Mouse (Mus musculus) forebrain, embryonic 16.5 days (tissue): Measurements from ENCODE around the gene Gemin8. TPM values are rescaled to one million over a fixed set of nuclear protein-coding genes. Genes with fewer than 3 reads are reported as not detected.
A peak's percentile ranks its signal among the peaks of the same experiment; 100 is the strongest.

Experiments
- ATAC-seq: fragments of 200-750 bp; cut with Nextera tagmentation; 2 replicates; pipeline ENCODE4 v1.8.0; 2017; ENCODE audit warnings: mild to moderate bottlenecking, moderate library complexity
- H3K27ac ChIP-seq: fragments of 300-500 bp; sonication (generic); 2 replicates; pipeline ENCODE4 v1.5.1; 2014; ENCODE audit warnings: low read length, control low read depth
- H3K27me3 ChIP-seq: fragments of 300-500 bp; sonication (generic); replicated peaks from 2 replicates; pipeline ENCODE4 v1.6.1; 2014; ENCODE audit warnings: low read length; ENCODE audit not compliant: control insufficient read depth, insufficient read depth
- H3K36me3 ChIP-seq: fragments of 300-500 bp; sonication (generic); 2 replicates; pipeline ENCODE4 v1.6.1; 2014; ENCODE audit not compliant: control insufficient read depth, insufficient read depth
- H3K4me1 ChIP-seq: fragments of 300-500 bp; sonication (generic); replicated peaks from 2 replicates; pipeline ENCODE4 v1.6.1; 2014; ENCODE audit warnings: low read length; ENCODE audit not compliant: control insufficient read depth, insufficient read depth
- H3K4me2 ChIP-seq: fragments of 300-500 bp; sonication (generic); 2 replicates; pipeline ENCODE4 v1.6.1; 2014; ENCODE audit warnings: mild to moderate bottlenecking, low read length, control low read depth
- H3K4me3 ChIP-seq: fragments of 300-500 bp; sonication (generic); replicated peaks from 2 replicates; pipeline ENCODE4 v1.5.1; 2014; ENCODE audit warnings: mild to moderate bottlenecking, low read length, control low read depth
- H3K9ac ChIP-seq: fragments of 300-500 bp; sonication (generic); replicated peaks from 2 replicates; pipeline ENCODE4 v1.6.1; 2014; ENCODE audit warnings: low read depth, low read length, control low read depth
- H3K9me3 ChIP-seq: fragments of 300-500 bp; sonication (generic); 2 replicates; pipeline ENCODE4 v1.6.1; 2016; ENCODE audit warnings: low read length; ENCODE audit not compliant: control insufficient read depth
- WGBS: fragments of 180-500 bp; shearing (Covaris S2); extraction: QIAGEN DNeasy Blood & Tissue Kit; methylation state at CpG from one replicate; pipeline ENCODE4 v1.1.7; 2014; 5-methylcytosine and 5-hydroxymethylcytosine counted together
- polyA plus RNA-seq: library from polyadenylated mRNA; unstranded; fragments of >200 nt; fragmentation: Nextera tagmentation; extraction: Ambion mirVana; gene quantifications from 2 replicates; pipeline ENCODE4 v1.2.1, GENCODE M21; 2015

Gemin8 gene
- 9.2 and 9.7 TPM in 2 replicates for polyA plus RNA-seq

DNA sequence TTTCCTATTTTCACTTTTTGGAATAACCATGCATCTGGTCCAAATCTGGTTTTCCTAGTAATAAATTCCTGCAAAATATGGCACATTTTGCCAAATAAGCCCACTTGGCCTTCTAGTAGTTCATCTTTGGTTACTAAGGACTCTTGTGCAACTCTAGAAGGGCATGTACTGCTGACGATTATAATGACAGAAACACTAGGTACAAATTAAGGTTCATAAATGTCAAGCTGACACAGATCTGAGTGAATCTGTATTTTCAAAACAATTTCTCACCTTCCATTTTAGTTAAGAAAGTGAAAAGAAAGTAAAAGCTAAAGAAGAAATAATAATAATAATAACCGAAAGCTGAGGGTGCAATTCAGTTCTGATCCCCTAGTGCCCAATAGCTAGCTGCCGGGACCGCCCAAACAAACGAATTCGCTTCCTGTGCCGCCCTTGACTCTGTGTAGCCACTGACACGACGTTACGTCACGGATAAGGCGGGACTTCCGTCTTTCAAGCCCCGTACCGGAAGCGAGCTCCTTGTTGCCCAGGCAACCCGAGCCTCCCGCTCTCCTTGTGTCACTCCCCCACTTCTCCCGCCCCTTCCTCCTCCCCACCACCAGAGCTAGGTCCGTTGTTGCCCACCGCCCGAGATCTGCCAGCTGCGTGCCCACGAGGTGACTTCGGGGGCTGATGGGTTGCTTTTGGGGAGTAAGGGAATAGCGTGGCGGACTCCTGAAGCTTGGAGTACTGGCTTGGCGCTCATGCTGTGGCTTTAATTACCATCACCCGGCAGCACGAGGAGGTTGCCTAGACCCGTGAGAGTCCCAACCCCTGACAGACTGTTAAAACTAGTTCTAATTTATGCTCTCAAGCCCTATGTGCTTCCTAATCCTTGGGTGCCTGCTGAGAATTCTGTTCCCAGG, at the start of gene Gemin8:
TSS of gene Gemin8 (plus strand) at position 563 of the 908 bp plus-strand sequence.
- peak within 1 kb of the TSS; percentile 63 for H3K9ac ChIP-seq
- H3K36me3 ChIP-seq, result no peaks in the 10 kb centered on the region
- WGBS, result 20% methylated on average over 31 of the region's 31 CpGs
- H3K27me3 ChIP-seq, result no peaks in the 10 kb centered on the region
- peak within 1 kb of the TSS; percentile 63 for H3K4me3 ChIP-seq
- H3K27ac ChIP-seq, result peak within 1 kb of the TSS; percentile 92
- peak; percentile 98 for ATAC-seq
- H3K9me3 ChIP-seq, result no peaks in the 10 kb centered on the region
- H3K4me1 ChIP-seq, result peaks cover 9% of the 10 kb centered on the region
- H3K4me2 ChIP-seq, result peak within 1 kb of the TSS; percentile 54

DNA sequence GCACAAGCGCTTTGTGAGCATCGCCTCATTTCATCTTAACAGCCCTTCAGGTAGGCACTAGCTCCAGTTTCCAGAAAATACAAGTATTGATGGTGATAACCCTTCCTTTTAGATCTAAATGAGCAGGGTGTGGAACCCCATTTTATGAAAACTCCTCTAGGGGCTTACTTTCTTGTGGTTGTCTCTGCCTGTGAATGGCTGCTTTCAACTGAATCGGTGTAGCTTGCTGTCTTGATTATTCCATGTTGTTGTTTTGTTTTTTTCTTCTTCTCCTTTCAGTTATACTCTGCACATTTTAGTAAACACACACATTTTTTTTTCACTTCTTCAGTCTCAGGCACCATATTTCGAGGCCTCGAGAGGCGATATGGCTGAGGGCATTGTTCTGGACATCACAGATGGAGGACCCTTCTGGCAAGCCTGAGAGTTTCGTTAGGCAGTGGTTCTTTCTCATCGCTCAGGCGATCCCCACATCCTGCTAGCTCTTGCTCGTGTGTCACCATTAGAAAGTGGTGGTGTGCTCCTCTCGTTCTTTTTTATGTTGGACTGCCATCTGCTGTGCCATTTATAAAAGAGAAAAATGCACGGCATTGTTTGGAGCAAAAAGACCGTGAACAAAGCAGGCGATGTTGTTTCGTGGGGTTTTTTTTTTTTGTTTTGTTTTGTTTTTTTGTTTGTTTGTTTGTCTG, 23.0 kb upstream of the Gemin8 start:
- H3K4me3 ChIP-seq, result peak overlapping the region; percentile 6; the same call in 1 of the 2 replicates
- H3K4me2 ChIP-seq, result peak overlapping the region; percentile 36
- peak; percentile 95 for ATAC-seq
- peak overlapping the region; percentile 19; the same call in 1 of the 2 replicates for H3K27ac ChIP-seq
- no peak overlapping the region for H3K9ac ChIP-seq
- no peaks in the 10 kb centered on the region for H3K36me3 ChIP-seq
- H3K27me3 ChIP-seq, result no peaks in the 10 kb centered on the region
- WGBS, result 33% methylated on average over 15 of the region's 15 CpGs
- peaks cover 2% of the 10 kb centered on the region for H3K4me1 ChIP-seq
- no peaks in the 10 kb centered on the region for H3K9me3 ChIP-seq

DNA sequence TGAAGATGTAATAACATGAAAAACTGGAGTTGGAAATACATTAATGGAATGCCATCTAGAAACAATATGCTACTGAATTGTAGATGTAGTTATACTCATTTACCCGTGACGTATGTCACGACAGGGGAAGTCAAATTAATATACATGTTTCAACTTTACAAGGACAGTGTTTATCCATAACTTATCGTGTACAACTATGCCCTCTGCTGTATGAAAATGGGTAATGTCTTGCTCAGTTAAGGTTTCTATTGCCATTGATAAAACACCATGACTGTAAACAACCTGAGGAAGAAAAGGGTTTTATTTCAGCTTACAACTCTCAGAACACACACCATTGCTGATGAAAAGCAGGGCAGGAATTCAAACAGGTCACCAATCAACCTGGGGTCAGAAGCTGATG, 7.5 kb upstream of the Gemin8 start:
- no peaks in the 10 kb centered on the region for H3K27me3 ChIP-seq
- H3K4me3 ChIP-seq, result no peak overlapping the region
- no peaks in the 10 kb centered on the region for H3K9me3 ChIP-seq
- 54% methylated on average over 4 of the region's 4 CpGs for WGBS
- H3K4me1 ChIP-seq, result no peaks in the 10 kb centered on the region
- H3K4me2 ChIP-seq, result no peak overlapping the region
- no peaks in the 10 kb centered on the region for H3K36me3 ChIP-seq
- no peak overlapping the region for H3K9ac ChIP-seq
- no peak overlapping the region for H3K27ac ChIP-seq
- ATAC-seq, result peak; percentile 55; the same call in 1 of the 2 replicates

DNA sequence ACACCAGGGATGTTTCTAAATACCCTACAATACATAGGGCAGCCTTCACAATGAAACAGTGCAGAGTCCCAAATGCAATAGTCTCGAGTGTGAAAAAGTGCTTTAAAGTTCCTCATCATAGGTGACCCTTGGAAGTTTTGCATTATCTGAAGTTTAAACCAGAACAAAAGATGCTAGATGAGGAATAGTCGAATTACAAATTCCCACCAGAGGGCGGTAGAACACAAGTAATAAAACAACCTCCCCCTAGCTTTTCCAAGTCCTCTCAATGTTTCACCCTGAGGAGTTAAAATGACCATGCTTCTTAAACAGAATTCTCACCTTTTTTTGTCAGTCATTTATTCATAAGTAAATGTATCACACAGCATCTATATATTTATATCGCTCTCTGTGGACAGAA, 2.9 kb upstream of the Gemin8 start:
- H3K9me3 ChIP-seq, result no peaks in the 10 kb centered on the region
- 4% methylated on average over 4 of the region's 4 CpGs for WGBS
- no peak for ATAC-seq

DNA sequence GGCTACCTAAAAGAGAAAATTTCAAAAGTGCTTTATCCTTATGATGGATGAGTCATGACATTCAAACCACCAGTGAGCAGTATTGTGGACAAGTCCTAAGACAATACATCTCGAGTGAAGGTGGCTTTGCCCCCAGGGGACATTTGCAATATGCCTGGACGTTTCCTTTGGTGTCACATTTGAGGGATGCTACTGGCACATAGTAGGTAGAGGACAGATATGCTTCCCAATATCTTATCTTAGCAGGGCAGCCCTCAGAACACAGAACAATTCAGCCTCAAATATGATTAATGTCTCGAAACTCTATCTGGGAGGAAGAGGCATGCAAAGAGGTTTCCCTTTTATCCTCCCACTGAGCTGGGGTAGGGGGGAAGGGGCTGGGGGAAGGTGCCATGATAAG, 2.3 kb upstream of the Gemin8 start:
- Histone ChIP-seq H3K9me3 (no peaks in the 10 kb centered on the region), H3K27ac (no peak overlapping the region), H3K4me1 (peaks cover 5% of the 10 kb centered on the region), H3K27me3 (no peaks in the 10 kb centered on the region), H3K4me2 (no peak overlapping the region), H3K4me3 (no peak overlapping the region), H3K9ac (no peak overlapping the region), H3K36me3 (no peaks in the 10 kb centered on the region)
- WGBS, result 53% methylated on average over 3 of the region's 3 CpGs
- ATAC-seq, result no peak

More for the DNA sequence above, 2.9 kb upstream of the Gemin8 start:
- no peak overlapping the region for H3K27ac ChIP-seq
- H3K36me3 ChIP-seq, result no peaks in the 10 kb centered on the region
- no peak overlapping the region for H3K4me3 ChIP-seq
- no peaks in the 10 kb centered on the region for H3K27me3 ChIP-seq
- H3K4me2 ChIP-seq, result no peak overlapping the region
- peaks cover 2% of the 10 kb centered on the region for H3K4me1 ChIP-seq
- H3K9ac ChIP-seq, result no peak overlapping the region

DNA sequence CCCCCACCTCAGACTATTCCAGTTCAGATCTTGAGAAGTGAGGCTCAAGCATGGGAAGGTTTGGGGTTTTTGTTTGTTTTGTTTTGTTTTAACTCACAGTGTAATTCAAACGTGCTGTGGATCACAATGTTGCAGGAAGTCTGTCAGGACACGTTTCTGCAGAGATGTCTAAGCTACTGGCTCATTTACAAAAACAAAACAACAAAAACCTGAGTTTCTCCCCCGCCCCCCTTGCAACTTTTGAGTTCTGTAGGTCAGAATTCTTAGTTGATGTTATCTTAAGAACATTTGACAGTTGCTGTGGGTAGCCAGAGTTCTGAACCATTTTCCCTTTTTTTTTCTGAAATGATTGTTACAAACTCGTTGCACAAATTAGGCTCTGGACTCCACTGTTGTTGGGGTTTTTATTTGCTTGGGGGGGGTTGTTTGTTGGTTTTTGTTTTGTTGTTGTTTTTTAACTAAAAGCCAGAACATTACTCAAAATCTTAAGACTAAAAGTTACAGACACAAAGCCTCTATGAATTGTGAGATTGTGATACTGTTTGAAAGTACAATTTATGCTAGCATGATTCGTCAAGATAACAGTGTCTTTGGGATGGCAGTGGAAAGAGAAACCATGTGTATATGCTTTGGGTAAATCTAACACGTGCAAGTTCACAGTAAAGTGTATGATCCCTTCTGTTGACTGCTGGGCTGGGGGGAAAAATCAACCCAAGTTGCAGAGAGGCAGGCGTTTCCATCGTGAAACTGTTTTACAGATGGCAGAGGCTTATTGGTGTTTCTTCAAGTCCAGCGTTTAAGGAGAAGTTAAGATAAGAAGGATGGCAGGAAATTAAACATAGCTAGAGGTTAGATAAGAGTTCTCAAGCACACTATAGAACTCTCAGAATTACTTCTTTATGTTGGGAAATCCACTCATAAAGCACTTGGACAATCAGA, 815 bp downstream of the Gemin8 start:
- Histone ChIP-seq H3K9ac (peak overlapping the region; percentile 63), H3K4me2 (peak overlapping the region; percentile 54), H3K36me3 (no peaks in the 10 kb centered on the region), H3K9me3 (no peaks in the 10 kb centered on the region), H3K4me1 (peaks cover 9% of the 10 kb centered on the region), H3K4me3 (peak overlapping the region; percentile 63), H3K27me3 (no peaks in the 10 kb centered on the region), H3K27ac (peak overlapping the region; percentile 92)
- ATAC-seq, result no peak
- WGBS, result 23% methylated on average over 9 of the region's 9 CpGs

DNA sequence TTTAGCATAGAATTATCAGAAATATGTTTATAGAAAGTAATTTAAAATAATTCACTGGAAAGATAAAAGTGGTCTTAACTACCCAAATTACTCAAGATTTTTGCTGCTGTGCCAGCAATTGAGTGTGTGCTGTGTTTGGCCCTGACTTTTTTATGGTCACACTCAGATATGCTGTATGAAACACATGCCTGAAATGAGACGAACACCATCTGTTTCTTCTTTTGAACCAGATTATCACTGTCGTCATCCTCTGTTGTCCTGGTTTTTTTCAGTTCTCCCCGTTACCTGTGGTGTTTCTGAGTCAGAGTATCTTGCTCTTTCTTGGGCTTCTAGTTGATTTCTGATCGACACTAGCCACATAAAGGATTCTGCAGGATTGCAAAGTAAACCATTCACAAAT, 1.8 kb downstream of the Gemin8 start:
- 34% methylated on average over 4 of the region's 4 CpGs for WGBS
- Histone ChIP-seq H3K36me3 (no peaks in the 10 kb centered on the region), H3K9ac (no peak overlapping the region), H3K27me3 (no peaks in the 10 kb centered on the region), H3K27ac (peak overlapping the region; percentile 65), H3K9me3 (no peaks in the 10 kb centered on the region), H3K4me3 (peak overlapping the region; percentile 8; the same call in 1 of the 2 replicates), H3K4me1 (peaks cover 9% of the 10 kb centered on the region), H3K4me2 (peak overlapping the region; percentile 25; the same call in 1 of the 2 replicates)
- ATAC-seq, result no peak

DNA sequence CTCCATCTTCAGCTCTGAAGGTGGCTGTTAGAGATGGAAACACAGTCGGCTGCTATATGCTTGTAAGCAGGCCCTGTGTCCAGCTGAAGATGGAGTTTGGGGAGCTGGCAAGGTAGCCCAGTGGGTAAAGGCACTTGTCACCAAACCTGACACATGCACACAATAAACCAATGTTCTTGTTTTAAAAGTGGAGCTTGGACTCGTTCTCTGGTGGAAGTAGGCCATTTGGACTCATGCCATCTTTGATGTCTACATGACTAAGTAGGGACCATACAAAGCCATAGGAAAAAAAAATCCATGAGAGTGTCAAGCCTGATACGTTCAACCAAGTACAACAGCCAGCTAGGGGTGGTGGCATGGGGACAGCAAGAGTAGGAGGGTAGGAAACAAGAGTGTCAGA, 2.4 kb downstream of the Gemin8 start:
- Histone ChIP-seq H3K4me2 (peak overlapping the region; percentile 25; the same call in 1 of the 2 replicates), H3K27me3 (no peaks in the 10 kb centered on the region), H3K9ac (no peak overlapping the region), H3K4me3 (no peak overlapping the region), H3K4me1 (peaks cover 9% of the 10 kb centered on the region), H3K9me3 (no peaks in the 10 kb centered on the region), H3K36me3 (no peaks in the 10 kb centered on the region), H3K27ac (peak overlapping the region; percentile 65)
- ATAC-seq, result peak; percentile 6; the same call in 1 of the 2 replicates
- WGBS, result 28% methylated on average over 3 of the region's 3 CpGs
